Mouse (Mus musculus) cerebellum, adult 11 months (tissue): ENCODE data around the gene Hoxd13.
A peak's percentile ranks its signal among the peaks of the same experiment; 100 is the strongest.

ENCODE experiments used
- DNase-seq: peaks from one replicate; pipeline ENCODE4 v3.0.0; 2022

The Hoxd13 gene

DNA sequence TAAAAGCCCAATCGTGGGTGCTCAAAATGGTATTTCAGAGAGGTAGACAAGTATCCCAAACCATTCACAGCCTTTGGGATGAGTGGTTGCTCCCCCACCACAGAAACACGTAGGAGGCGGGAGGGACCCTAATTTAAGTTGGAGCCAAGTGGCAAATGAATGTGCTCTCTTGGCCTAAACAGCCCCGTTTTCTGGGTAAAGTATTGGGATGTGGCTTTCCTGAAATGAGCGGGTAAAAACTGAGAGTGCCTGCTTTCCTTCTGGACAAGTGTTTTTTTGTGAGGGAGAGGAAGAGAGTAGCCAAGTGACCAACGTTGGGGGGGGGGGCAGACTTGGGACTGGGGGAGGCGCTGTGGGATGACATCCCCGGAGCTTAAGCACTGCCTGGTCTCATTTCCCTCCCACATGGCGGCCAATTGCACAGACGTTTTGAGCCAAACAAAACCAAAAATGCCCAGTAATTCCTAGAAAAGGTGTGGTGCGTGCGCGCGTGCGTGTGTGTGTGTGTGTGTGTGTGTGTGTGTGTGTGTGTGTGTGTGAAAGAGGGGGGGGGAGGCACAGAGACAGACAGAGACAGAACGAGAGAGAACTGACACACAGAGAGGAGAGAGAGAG, 42.9 kb downstream of the Hoxd13 start:
- DNase-seq = no peak

GRCm38 (mm10) chr2:74711721-74712621, 43.9 kb downstream of the Hoxd13 start, which contains the start of the genes Hoxd3 and Hoxd4:
Hoxd3 (plus strand) TSS chr2:74711927.
Hoxd4 (plus strand) TSS chr2:74711929.
- DNase-seq = no peak

DNA sequence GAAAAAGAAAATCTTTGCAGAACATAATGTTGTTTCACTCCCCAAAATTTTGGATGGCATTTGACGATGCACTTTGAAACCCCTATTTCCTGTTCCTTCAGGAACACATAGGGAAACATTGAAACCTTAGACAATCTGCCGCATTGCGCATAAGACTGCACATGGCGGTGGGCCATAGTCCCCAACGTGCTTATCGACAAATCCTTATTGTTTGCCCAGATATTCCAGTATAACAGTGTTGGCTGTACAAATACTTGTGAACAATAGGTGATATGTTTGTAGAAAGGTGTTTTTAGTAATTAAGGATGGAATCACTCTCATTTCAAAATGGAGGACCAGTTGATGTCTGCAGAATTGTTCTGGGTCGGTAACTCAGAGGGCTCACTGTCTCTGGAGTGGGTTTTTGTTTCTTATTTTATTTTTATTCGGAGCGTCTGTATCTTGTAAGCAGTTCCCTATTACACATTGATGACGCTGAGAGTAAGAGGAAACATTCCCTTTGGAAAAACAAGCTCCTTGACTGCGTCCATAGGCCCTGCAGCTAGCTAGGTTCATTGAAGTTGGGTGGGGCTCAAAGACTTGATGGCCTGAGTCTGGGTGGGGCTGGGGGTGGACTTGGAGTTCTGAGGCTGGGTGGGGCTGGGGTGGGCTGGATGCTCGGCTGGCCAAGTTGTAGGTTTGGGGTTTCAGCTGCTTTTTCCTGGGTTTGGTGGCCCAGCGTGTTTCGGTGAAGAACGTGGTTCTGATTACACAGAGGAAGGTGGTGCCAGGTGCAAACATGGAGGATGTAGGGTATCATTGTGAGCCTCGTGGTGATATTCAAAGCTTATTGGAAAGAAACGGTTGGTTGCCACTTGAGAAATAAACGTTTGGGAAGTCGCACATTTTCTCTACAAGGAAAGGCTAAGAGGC, 45.4 kb downstream of the Hoxd13 start:
- DNase-seq = no peak

DNA sequence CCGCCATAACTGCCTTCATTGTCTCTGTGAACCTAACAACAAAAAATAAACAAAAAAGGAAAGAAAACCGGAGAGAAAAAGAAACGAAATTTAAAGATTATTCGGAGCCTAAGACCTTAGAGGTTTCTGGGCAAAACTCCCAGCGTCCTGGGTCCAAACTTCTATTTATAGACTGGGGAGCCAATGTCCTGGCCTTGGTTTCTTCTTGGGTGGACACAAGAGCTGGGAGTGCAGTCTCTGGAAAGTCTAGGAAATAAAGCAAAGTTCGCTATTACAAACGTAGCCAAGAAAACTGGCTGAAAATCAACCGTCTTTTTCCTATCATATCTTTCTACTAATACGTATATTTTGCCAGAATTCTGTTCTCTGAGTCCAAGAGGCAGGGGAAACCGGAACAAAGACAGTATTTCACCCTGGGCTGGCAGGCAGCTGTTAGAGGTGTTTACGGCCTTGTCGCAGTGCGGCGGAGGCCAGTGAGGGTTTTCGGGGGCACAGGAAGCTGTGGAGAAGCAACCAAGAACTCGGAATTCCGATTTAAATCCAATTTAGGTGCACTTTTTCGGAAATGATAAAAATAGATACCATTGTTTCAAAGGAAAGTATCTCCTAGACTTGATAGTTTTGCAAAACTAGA, 46.2 kb downstream of the Hoxd13 start:
- no peak for DNase-seq

GRCm38 (mm10) chr2:74714881-74715280, 46.8 kb downstream of the Hoxd13 start:
- DNase-seq = no peak

DNA sequence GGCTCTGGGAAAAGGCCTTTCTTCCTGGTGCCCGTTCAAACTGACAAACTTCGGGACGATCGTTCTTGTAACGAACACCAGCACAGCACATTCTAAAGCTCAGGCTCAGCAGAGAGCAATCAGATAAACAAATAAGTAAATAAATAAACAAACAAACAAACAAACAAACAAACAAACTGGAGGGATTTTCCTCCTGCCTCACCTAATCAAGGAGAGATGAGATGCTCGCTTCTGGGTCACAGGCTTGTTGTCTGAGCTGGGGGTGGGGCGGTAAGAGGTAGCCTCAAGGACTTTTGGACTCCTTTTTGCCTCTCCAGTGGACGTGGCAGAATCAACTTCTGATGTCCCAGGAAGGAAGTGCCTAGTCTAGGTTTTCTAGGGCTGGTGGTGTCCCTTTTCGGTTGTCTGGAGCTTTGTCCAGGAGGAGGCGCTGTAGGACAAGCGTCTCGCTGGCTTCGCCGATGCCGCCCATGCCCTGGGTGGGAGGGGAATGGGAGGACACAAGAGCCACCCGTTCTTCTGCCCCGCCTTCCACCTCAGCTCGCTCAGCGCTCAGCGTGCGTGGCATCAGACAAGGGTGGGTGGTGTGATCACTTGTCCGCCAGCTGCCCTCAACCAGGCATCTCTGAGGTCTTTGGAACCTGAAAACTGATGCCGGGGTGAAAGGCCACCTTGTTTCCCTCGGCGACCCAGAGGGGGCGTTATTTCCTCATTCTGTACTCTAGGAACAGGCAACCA, 47.6 kb downstream of the Hoxd13 start:
- peak; percentile 20 for DNase-seq

GRCm38 (mm10) chr2:74720384-74720783, 52.3 kb downstream of the Hoxd13 start:
- no peak for DNase-seq

DNA sequence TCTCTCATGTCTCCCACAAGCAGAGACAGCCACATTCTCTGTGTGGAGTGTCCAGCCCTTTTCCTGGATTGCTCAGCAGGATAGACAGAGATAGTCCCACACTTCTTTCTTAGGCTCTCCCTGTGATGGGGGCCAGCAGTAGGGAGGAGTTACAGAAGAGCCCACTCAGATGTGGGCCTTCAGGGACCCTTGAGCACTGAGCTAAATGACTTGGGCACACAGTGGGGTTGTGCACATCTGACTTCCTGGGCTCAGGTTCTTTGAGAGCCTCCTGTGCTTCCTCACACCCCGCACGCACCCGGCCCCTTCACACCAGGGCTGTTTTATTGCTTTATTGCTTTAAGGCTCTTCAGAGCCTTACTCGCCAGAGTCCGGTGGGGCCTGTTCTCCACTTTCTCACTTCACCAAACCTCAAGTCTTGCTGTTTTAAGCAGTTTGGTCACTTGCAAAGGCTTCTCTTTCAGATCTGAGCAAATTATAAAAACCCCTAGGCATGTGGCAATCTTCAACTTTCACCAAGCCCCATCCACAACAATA, 52.9 kb downstream of the Hoxd13 start:
- no peak for DNase-seq
